Mouse (Mus musculus) mouse trophoblast stem cell (cell line): ENCODE data around the gene Insig2.

ENCODE experiments used
- in situ Hi-C, 2 experiments: fragments of 300-500 bp; cut with MseI, MboI; formaldehyde crosslinking; loops; 2 replicates in 1 of 2; 3 replicates in 1 of 2; pipeline ENCODE4 v1.15.1; 2025

Gene Insig2

DNA sequence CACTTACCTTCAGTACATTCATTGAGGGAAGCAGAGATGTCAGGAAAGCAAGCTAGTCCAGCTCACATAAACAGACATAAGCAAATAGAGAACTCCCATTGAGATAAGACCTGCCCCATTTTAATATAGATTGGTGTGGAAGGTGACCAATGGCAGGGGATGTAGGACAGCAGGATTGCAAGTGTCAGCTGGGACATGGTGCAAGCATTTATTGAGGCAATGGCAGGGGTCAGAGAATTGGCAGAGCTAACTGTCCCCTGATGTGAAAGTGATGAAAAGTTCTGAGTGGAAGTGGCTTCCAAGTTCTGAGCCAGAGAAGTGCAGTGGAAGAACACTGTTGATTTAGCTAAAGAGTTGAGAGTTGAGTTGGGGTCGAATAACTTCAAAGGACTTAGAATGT lies at the start of gene Insig2:
Gene Insig2, minus strand, starts transcription at position 105 of the 400 bp plus-strand sequence.
- in situ Hi-C loops = no loop called here

DNA sequence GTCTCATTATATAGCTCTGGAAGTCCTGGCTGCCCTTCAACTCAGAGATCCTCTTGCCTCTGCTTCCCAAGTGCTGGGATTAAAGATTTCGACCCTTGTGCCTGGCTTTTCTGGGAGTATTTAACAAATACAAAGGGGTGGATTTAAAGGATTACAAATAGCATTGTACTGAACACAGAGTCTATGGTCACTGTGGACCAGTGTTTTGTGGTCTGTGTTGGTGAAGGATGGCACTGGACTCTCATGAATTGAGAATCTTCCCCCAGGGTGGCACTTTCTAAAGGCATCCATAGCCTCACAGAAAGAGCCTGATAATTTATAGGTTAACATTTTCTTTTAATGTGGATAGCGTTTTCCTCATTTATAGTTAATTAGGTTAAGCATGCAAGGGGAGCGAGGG lies 49.2 kb upstream of the Insig2 start:
- in situ Hi-C loops = no loop called here

DNA sequence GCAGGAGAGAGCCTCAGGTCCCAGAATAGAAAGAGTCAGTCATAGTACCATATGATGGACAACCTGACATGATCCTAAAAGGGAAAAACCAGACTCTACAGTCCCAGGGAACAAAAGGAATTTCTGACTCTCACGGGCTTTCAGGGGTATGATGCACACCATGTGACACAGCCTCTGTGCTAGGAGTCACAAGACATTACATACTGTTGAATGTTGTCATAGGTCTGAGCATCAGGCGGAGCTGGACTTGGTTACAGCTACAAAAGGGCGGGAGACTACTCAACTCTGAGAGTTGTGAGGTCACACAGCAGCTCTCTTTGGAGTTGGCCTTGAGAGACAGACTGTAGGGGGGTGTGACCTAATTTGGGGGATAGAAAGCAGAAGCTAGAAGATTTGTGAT lies 47.6 kb upstream of the Insig2 start:
- in situ Hi-C loops = no loop called here

DNA sequence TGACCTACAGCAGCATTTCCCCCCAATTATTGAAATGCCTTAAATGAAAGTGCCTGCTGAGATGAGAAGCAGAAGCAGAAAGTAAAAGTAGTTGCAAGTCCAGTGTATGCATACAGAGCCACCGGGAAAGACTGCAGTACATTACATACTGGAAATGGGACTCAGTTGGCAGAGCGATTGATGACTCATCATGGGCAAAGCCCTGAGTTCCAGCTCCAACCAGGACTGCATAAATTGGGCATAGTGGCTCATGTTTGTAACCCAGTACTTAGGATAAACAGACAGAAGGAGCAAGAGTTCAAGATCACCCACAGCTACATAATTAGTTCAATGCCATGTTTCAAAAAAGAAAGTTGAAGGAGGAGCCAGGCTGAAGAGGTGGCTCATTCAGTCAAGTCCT lies 45.5 kb upstream of the Insig2 start:
- in situ Hi-C loops = no loop called here

- in situ Hi-C loops = no loop called here
Observed at GRCm38 (mm10) chr1:121377410-121377809, 45.0 kb upstream of the Insig2 start.

DNA sequence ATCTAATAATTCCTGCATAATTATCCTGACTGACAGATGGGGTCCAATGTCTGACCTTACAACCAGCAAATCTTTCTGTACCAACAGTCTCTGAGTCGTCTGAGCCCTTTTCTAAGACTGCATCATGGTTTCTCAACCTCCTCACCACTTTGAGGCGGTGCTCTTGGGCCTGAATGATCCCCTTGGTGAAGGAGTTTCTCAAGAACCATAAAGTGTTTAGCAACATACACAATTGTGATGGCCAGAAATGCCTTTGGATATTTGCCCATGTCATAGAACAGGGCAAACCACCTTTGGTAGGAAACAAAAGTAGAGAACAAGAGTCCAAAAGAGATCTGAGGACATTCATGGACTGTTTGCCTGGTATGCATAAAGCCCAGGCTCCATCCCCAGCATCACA lies 41.2 kb upstream of the Insig2 start:
- in situ Hi-C loops = no loop called here

DNA sequence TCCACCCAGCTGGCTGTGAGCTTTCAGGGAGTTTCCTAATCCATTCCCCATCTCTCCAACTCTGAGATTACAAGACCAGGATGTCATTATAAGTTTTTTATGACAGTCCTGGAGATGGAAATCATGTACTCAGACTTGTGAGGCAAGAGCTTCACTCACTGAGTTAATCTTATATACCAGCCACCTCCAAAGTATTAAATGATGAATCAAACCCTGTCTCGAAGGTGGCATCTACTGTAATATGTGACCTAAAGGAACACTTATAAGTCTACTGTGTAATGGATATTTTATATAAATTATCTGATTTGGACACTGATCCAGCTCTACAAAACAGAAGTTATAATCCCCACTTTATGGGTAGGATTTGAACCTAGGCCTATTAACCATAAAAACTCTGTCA lies 40.3 kb upstream of the Insig2 start:
- in situ Hi-C loops = no loop called here

DNA sequence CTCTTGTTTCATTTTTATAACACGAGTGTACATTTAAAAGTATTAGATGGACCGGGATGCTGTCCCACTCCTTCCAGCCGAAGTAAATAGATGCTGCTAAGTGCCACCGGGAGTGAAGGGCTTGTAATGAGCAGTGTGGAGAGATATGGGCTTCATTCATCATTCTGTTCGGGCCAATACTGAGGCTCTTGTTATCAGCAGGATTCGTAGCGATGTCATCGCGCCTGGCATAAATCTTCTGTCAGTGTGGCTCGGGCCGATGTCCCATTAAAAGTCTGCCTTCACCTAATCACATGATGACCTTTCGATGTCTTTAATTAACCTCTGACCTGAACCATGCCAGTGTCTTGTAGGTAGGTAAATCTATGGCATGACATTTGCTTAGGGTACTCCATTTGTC lies 39.1 kb upstream of the Insig2 start:
- in situ Hi-C loops = no loop called here

- in situ Hi-C loops = no loop called here
Observed at GRCm38 (mm10) chr1:121367257-121367656, 34.9 kb upstream of the Insig2 start.

DNA sequence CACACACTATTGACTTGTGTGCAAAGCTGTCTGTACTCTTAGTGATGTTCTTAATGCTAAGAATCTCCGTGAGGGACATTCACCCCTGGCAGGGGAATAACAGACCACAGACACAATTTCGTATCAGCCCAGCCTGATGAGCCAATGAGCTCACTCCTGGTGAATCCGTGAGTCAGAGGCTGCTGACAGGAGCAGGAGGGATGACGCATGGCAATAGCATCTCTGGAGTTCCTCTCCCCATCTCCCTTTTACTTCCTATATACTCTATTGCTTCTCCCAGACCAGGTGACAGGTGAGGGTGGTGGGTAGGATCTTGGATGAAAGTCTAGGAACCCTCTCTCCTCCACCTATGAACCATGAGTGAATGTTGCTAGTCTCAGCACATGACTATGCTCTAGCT lies 28.2 kb upstream of the Insig2 start:
- in situ Hi-C loops = no loop called here

- in situ Hi-C loops = no loop called here
Observed at GRCm38 (mm10) chr1:121359680-121360079, 27.3 kb upstream of the Insig2 start.

- in situ Hi-C loops = no loop called here
Observed at GRCm38 (mm10) chr1:121353779-121354178, 21.4 kb upstream of the Insig2 start.

DNA sequence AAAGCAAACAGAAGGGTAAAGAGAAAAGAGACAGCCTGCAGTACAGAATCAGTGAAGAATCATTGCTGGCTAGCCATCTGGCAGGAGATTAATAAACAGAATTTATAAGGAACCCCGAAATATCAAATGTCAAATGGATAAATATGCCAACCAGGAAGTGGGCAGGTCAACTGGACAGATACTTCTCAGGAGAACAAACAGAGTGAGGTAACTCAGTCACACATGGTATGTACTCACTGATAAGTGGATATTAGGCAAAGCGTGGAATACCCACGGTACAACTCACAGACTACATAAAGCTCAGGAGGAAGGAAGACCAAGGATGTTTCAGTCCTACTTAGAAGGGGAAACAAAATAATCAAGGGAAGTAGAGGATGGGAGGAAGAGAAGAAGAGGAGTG lies 18.6 kb upstream of the Insig2 start:
- in situ Hi-C loops = no loop called here

GRCm38 (mm10) chr1:121350616-121351015 lies 18.2 kb upstream of the Insig2 start:
- in situ Hi-C loops = no loop called here

DNA sequence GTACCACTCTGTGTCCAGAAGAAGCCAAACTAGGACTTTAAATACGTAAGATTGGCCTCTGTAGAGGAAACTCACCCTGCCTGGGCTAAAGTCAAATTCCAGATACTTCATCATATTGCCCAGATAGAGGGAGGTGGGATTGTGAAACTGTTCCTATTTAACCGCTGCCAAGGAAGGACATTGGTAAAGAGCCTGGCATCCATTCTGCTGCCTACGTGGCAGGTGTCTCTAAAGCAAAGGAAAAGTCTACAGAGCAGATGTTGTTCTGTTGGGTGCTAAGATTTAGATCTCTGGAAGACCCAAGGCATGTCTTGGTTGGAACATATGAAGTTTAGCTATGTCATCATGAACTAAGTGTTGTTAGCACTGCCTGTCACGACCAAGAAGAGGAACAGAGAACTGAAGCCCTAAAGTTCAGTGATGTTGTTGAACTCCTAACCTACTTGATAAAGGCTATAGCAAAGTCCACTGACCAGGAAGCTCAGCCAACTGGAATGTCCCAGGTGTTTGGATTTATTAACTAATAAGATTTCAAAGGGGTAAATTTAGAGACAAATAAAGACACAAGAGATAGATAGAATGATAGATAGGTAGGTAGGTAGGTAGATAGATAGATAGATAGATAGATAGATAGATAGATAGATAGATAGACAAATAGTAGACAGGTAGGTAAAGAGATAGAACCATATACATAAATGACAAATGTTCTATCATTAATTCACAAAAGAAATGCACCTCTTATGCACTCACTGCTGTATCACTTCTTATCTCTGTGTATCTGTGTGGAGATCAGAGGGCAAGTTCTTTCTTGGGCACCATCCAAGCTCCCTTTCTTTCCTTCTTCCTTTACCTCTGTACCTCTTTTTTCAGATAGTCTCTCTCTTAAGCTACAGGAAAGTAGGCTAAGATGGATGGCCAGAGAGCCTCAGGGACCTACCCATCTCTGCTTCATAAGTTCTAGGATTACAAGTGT lies 16.8 kb upstream of the Insig2 start:
- in situ Hi-C loops = no loop called here

GRCm38 (mm10) chr1:121343966-121344365 lies 11.6 kb upstream of the Insig2 start:
- in situ Hi-C loops = no loop called here

DNA sequence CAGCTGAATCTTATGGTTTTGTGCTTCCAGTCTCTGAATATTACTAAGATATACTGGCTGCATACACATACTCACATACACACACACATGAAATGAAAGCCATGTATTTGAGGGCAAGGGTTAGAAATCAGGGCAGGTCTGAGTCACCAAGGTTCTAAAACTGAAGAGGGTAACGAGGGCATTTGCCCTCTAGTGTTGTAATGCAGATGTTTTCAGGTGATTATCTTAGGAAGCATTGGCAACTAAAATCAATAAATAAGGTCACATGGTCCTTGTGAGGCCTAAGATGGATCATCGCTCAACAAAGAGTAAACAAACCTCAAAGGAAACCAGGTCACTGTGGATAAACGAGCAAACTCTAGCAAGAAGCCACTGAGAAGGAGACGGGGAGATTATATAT lies 3.4 kb upstream of the Insig2 start:
- in situ Hi-C loops = no loop called here

GRCm38 (mm10) chr1:121333986-121334703 lies 1.8 kb upstream of the Insig2 start:
- in situ Hi-C loops = no loop called here

DNA sequence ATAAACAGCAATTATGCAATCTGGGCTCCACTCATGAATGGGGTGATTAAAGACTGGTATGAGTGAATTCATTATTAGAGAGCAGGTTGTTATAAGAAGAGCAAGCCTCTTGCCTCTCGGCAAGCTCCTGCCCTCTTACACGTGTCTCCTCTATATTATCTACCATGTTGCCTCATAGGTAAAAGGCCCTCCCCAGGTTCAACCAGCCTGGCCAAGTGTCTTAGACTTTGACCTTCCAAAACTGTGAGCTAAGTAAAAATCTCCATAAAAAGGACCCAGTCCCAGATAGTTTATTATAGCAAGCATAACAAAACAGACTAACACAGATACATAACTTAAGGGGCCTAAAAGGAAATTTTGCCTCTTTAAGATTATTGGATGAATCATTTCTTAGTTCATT lies 1.8 kb downstream of the Insig2 start:
- in situ Hi-C loops = no loop called here

DNA sequence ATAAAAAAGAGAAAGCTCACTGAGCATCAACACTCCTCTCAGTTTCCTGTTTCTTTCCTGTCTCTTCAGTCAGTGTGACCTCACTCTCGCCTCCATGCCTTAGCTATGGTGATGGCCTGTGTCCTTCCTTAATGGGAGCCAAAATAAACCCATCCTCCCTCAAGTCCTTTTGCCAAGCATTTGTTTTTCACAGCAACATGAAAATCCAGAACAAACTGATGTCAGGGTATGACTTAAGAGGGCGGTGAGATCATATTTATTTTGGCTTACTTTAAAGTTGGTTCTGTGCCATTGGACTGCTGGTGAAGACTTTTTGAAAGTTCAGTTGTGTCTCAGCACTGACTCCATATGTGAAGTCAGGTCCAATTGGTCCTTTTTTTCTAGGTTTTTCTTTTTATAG lies 3.0 kb downstream of the Insig2 start:
- in situ Hi-C loops = no loop called here

- in situ Hi-C loops = no loop called here
Observed at GRCm38 (mm10) chr1:121328193-121328555, 4.2 kb downstream of the Insig2 start.

DNA sequence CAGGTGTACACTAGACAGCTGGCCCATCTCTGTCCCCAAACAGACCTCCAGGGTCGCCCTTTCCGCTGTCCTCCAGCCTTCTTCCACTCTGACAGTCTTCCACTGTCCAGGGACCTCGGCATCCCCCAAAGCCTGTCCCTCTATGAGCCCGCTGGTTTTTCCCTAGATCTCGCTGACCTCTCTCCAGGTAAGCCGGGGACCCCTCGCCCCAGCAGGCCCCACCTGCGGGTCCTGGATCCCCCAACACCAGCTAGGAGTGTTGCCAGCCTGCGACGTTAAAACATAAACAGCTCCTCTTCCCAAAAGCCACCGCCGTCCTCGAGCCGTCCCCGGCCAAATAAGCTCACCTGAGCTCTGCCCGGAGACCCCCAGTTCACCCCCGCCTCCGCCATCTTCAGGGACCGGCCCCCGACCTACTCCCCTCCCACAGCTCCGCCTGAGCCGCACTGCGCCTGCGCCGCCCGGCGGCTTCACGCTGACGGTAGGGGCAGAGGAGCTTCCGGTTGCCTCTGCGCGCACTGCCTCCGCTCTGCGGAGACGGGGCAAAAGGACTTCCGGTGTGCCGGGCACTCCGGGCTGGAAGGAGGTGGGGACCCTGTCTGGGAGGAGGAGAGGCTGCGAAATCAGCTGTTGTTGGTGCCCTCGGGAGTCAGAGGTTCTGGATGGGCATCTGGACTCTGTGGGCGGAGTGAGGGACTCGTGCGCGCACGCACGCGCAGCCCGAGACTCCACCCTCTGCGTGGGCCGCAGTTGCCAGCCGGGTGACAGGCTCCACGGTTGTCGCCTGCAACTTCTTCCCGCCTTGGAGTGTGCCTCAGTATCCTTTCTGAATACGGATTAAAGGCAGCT lies 4.8 kb downstream of the Insig2 start:
- in situ Hi-C loops = no loop called here
